Mouse (Mus musculus): ENCODE data around the gene Adamtsl3. TPM values are rescaled to one million over a fixed set of nuclear protein-coding genes. Genes with fewer than 3 reads are reported as not detected.

Gene Adamtsl3
- polyA plus RNA-seq, 1 experiment, result 1.1 TPM

- Histone ChIP-seq H3K4me1 (ENCODE audit: control insufficient read depth, insufficient read depth, low read length) (no peaks in the 10 kb centered on the region), H3K4me3 (ENCODE audit: insufficient read depth, low read length) (no peak overlapping the region), H3K27ac (ENCODE audit: insufficient read depth, low read length) (no peak overlapping the region)
- TF ChIP-seq CTCF (IDR thresholded peaks at IDR 0.05; ENCODE audit: extremely low read depth, insufficient read depth, low read length) (no peak), POLR2A (IDR thresholded peaks at IDR 0.05; ENCODE audit: extremely low read depth, insufficient read depth, low read length) (no peak)
Measured at GRCm38 (mm10) chr7:82371411-82371810, 35.9 kb downstream of the Adamtsl3 start.

GRCm38 (mm10) chr7:82378311-82378710, 42.8 kb downstream of the Adamtsl3 start:
- Histone ChIP-seq H3K4me3 (ENCODE audit: insufficient read depth, low read length) (no peak overlapping the region), H3K4me1 (ENCODE audit: control insufficient read depth, insufficient read depth, low read length) (no peaks in the 10 kb centered on the region), H3K27ac (ENCODE audit: insufficient read depth, low read length) (no peak overlapping the region)
- TF ChIP-seq CTCF (IDR thresholded peaks at IDR 0.05; ENCODE audit: extremely low read depth, insufficient read depth, low read length) (no peak), POLR2A (IDR thresholded peaks at IDR 0.05; ENCODE audit: extremely low read depth, insufficient read depth, low read length) (no peak)

- H3K4me1 ChIP-seq (ENCODE audit: control insufficient read depth, insufficient read depth, low read length), result no peaks in the 10 kb centered on the region
- no peak overlapping the region for H3K4me3 ChIP-seq (ENCODE audit: insufficient read depth, low read length)
- H3K27ac ChIP-seq (ENCODE audit: insufficient read depth, low read length), result no peak overlapping the region
- TF ChIP-seq POLR2A (IDR thresholded peaks at IDR 0.05; ENCODE audit: extremely low read depth, insufficient read depth, low read length), result no peak
- no peak for TF ChIP-seq CTCF (IDR thresholded peaks at IDR 0.05; ENCODE audit: extremely low read depth, insufficient read depth, low read length)
Measured at GRCm38 (mm10) chr7:82379765-82380164, 44.3 kb downstream of the Adamtsl3 start.

- TF ChIP-seq POLR2A (IDR thresholded peaks at IDR 0.05; ENCODE audit: extremely low read depth, insufficient read depth, low read length), result no peak
- TF ChIP-seq CTCF (IDR thresholded peaks at IDR 0.05; ENCODE audit: extremely low read depth, insufficient read depth, low read length), result no peak
- Histone ChIP-seq H3K27ac (ENCODE audit: insufficient read depth, low read length) (no peak overlapping the region), H3K4me3 (ENCODE audit: insufficient read depth, low read length) (no peak overlapping the region), H3K4me1 (ENCODE audit: control insufficient read depth, insufficient read depth, low read length) (no peaks in the 10 kb centered on the region)
Measured at GRCm38 (mm10) chr7:82382843-82383535, 47.5 kb downstream of the Adamtsl3 start.

- TF ChIP-seq POLR2A (IDR thresholded peaks at IDR 0.05; ENCODE audit: extremely low read depth, insufficient read depth, low read length), result no peak
- TF ChIP-seq CTCF (IDR thresholded peaks at IDR 0.05; ENCODE audit: extremely low read depth, insufficient read depth, low read length), result no peak
- Histone ChIP-seq H3K4me1 (ENCODE audit: control insufficient read depth, insufficient read depth, low read length) (no peaks in the 10 kb centered on the region), H3K4me3 (ENCODE audit: insufficient read depth, low read length) (no peak overlapping the region), H3K27ac (ENCODE audit: insufficient read depth, low read length) (no peak overlapping the region)
Measured at GRCm38 (mm10) chr7:82383536-82383848, 48.0 kb downstream of the Adamtsl3 start.

- Histone ChIP-seq H3K4me1 (ENCODE audit: control insufficient read depth, insufficient read depth, low read length) (no peaks in the 10 kb centered on the region), H3K27ac (ENCODE audit: insufficient read depth, low read length) (no peak overlapping the region), H3K4me3 (ENCODE audit: insufficient read depth, low read length) (no peak overlapping the region)
- no peak for TF ChIP-seq POLR2A (IDR thresholded peaks at IDR 0.05; ENCODE audit: extremely low read depth, insufficient read depth, low read length)
- TF ChIP-seq CTCF (IDR thresholded peaks at IDR 0.05; ENCODE audit: extremely low read depth, insufficient read depth, low read length), result no peak
Measured at GRCm38 (mm10) chr7:82387121-82387520, 51.6 kb downstream of the Adamtsl3 start.

- TF ChIP-seq CTCF (IDR thresholded peaks at IDR 0.05; ENCODE audit: extremely low read depth, insufficient read depth, low read length) (no peak), POLR2A (IDR thresholded peaks at IDR 0.05; ENCODE audit: extremely low read depth, insufficient read depth, low read length) (no peak)
- no peak overlapping the region for H3K4me3 ChIP-seq (ENCODE audit: insufficient read depth, low read length)
- H3K4me1 ChIP-seq (ENCODE audit: control insufficient read depth, insufficient read depth, low read length), result no peaks in the 10 kb centered on the region
- H3K27ac ChIP-seq (ENCODE audit: insufficient read depth, low read length), result no peak overlapping the region
Measured at GRCm38 (mm10) chr7:82394435-82395186, 59.1 kb downstream of the Adamtsl3 start.

- TF ChIP-seq CTCF (IDR thresholded peaks at IDR 0.05; ENCODE audit: extremely low read depth, insufficient read depth, low read length), result no peak
- Histone ChIP-seq H3K4me3 (ENCODE audit: insufficient read depth, low read length) (no peak overlapping the region), H3K4me1 (ENCODE audit: control insufficient read depth, insufficient read depth, low read length) (no peaks in the 10 kb centered on the region), H3K27ac (ENCODE audit: insufficient read depth, low read length) (no peak overlapping the region)
Measured at GRCm38 (mm10) chr7:82395239-82395638, 59.7 kb downstream of the Adamtsl3 start.

GRCm38 (mm10) chr7:82395751-82396512, 60.4 kb downstream of the Adamtsl3 start:
- Histone ChIP-seq H3K27ac (ENCODE audit: insufficient read depth, low read length) (no peak overlapping the region), H3K4me3 (ENCODE audit: insufficient read depth, low read length) (no peak overlapping the region), H3K4me1 (ENCODE audit: control insufficient read depth, insufficient read depth, low read length) (no peaks in the 10 kb centered on the region)
- TF ChIP-seq CTCF (IDR thresholded peaks at IDR 0.05; ENCODE audit: extremely low read depth, insufficient read depth, low read length), result no peak
- no peak for TF ChIP-seq POLR2A (IDR thresholded peaks at IDR 0.05; ENCODE audit: extremely low read depth, insufficient read depth, low read length)

Measured in cortical plate, adult 2 months (tissue).